Mouse (Mus musculus): ENCODE data around the gene Calr4. TPM values are rescaled to one million over a fixed set of nuclear protein-coding genes. Genes with fewer than 3 reads are reported as not detected.
A peak's percentile ranks its signal among the peaks of the same experiment; 100 is the strongest.

Calr4 gene
- total RNA-seq, 1 experiment from 2014 or later, result not detected

GRCm38 (mm10) chr4:109234806-109235350 lies 593 bp downstream of the Calr4 start:
- ATAC-seq (replicated peaks; ENCODE audit: low read depth, poor library complexity, severe bottlenecking), result no peak

DNA sequence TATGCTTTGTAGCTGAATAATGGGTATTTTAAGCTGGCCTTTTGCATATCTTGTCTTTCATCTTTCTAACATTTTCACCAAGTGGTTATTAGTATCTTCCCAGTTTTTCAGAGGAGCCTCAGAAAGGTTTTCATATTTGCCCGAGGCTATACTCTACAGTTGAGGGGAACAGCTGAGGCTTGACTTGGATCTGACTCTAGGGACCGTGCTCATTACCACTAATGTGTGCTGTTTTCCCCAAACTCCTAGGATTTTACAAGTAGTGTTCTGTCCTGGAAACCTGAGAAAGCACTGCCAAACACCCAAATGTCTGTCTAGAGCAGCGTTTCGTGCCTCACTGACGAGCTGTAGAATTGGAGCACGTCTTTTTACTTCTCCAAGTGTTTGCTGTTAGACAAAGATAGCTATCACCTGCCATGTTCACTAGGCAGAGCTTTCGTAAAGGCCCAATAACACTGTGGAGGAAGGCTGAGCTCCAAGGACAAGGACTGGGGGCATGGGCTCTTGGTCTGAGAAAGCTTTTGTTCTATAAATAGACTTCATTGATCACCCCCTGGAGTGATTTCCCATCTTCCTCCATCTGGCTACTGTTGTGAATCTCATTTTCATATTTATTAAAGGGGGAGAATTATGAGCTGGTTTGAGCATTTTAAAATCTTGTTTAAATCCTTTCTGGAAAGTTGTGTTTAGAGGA lies 2.0 kb downstream of the Calr4 start:
- ATAC-seq (replicated peaks; ENCODE audit: low read depth, poor library complexity, severe bottlenecking), result no peak

DNA sequence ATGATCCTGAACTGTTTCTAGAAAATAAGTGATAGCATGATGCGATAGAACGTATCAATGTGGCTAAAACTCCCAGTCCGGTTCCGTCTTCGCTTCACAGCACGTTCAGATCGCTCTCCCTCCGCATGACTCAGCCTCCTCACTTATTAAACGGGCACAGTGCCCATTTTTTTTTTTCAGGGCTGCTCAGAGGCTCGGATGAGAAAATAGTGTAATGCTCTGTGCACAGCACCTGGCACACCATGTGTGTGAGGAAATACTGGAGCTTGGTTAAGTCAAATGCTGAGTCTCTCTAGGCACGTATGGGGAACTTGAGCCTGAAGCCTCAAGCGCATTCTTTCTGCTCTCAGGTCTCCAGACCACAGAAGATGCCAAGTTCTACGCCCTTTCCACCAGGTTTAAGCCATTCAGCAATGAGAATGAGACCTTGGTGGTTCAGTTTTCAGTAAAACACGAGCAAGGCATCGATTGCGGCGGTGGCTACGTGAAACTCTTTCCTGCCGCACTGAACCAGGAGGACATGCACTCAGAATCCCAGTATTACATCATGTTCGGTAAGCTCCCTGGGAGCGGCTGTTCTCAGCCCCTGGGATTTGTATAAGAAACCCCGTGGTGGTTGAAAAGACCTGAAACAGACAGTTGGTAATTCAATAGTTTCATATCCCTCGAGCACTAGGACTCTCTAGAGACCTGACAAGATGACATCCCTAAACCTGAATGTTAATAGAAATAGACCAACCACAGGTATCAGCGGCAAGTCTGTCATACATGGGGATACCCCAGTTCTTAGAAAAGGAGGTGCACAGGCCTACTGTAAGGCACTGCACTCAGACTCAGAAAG lies 4.4 kb downstream of the Calr4 start:
- ATAC-seq (replicated peaks; ENCODE audit: low read depth, poor library complexity, severe bottlenecking), result no peak

DNA sequence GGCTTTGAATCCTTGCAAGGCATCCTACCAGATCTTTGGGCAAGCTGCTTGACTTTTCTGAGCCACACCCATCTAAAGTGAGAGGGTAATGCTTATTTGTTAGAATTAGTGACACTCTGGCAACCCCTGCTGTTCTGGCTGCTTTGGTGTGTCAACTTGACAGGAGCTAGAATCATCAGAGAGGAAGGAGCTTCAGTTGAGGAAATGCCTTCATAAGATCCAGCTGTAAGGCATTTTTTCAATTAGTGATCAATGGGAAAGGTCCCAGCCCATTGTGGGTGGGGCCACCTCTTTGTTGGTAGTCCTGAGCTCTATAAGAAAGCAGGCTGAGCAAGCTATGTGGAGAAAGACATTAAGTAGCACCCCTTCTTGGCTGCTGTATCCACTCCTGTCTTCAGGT lies 6.9 kb downstream of the Calr4 start:
- no peak for ATAC-seq (replicated peaks; ENCODE audit: low read depth, poor library complexity, severe bottlenecking)

DNA sequence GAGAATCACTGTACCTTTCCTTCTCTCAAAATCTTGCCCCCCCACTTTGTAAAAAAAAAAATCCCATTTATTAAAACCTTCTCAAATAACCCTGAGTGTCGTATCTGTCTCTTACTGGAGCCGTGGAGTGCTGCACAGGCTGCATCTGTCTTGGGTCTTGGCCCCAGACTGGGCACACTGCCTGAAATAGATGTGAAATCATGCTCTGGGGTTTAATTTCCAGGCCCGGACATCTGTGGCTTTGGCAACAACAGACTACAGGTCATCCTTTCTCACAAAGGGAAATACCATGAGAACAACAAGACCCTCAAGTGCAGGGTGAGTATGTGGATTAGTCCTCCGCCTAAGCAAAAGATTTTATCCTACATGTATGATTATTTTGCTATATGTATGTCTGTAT lies 7.6 kb downstream of the Calr4 start:
- ATAC-seq (replicated peaks; ENCODE audit: low read depth, poor library complexity, severe bottlenecking), result no peak

GRCm38 (mm10) chr4:109244506-109244905 lies 10.2 kb downstream of the Calr4 start:
- ATAC-seq (replicated peaks; ENCODE audit: low read depth, poor library complexity, severe bottlenecking), result no peak

DNA sequence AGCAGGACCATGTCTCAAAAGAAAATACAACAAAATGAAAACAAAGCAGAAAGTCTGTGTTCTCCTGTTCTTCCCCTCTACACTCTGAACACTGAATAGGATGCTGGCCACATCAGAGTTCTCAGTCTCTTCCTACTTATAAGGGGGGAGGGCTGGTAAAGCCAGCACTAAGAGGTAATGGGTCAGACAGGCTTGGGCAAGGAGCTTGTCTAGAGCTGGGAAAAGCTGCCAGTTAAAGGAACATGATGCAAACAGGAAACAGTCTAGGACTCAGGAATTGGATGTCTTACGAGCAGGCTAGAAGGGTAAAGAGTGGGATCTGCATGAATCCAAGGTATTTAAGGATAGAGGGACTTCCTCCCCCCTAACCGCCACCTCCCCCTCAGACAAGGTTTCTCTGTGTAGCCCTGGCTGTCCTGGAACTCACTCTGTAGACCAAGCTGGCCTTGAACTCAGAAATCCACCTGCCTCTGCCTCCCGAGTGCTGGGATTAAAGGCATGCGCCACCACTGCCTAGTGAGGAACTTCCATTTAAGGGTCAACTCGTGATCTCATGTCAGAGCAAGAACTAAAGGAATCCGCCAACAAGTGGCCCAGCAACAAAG lies 10.8 kb downstream of the Calr4 start:
- ATAC-seq (replicated peaks; ENCODE audit: low read depth, poor library complexity, severe bottlenecking), result no peak

- ATAC-seq (replicated peaks; ENCODE audit: low read depth, poor library complexity, severe bottlenecking), result peak; percentile 69
These were observed 17.3 kb downstream of the Calr4 start for GRCm38 (mm10) chr4:109251605-109252004.

GRCm38 (mm10) chr4:109252199-109252598 lies 17.9 kb downstream of the Calr4 start:
- ATAC-seq (replicated peaks; ENCODE audit: low read depth, poor library complexity, severe bottlenecking), result no peak

DNA sequence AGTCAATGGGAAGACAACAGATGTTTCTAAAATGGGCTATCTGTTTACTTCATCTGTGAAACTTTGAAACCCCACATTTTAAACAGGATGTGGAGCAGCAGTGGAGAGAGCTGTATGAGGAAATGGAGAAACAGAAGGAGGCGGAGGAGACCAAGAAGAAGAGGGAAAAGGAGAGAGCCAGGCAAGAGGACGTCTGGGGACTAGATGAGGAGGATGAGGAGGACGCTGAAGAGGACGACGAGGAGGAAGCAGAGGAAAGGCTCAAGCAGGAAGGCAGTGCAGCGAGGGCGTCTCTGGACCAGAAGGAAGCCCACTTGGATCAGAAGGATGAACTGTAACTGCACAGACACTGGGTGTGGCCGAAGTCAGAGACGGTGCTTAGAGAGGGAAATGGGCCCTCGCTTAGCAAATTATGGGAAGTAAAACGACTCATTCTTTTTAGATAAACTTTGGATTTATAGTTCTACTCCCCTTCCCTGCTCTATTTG lies 19.4 kb downstream of the Calr4 start:
- peak; percentile 24 for ATAC-seq (replicated peaks; ENCODE audit: low read depth, poor library complexity, severe bottlenecking)

DNA sequence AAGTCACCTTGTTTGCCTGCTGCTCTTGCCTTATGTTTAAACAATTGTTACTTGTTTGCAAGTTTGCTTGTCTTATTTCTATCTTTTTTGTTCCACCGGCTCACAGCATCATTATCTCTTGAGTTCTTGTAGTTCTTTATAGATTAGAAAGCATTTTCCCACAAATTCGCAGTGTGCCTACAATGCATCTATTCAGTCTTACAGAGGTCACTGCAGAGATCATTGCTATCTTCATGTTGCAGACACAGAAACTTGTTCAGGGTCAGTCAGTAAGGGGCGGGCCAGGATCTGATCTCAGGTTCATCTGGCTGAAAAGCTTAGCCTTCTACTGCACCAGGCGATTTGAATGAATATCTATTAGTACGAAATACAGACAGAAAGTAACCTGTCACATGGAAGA lies 20.2 kb downstream of the Calr4 start:
- no peak; the same call in 1 of the 2 replicates for ATAC-seq (replicated peaks; ENCODE audit: low read depth, poor library complexity, severe bottlenecking)

GRCm38 (mm10) chr4:109255321-109255720 lies 21.0 kb downstream of the Calr4 start:
- ATAC-seq (replicated peaks; ENCODE audit: low read depth, poor library complexity, severe bottlenecking), result peak; percentile 42

DNA sequence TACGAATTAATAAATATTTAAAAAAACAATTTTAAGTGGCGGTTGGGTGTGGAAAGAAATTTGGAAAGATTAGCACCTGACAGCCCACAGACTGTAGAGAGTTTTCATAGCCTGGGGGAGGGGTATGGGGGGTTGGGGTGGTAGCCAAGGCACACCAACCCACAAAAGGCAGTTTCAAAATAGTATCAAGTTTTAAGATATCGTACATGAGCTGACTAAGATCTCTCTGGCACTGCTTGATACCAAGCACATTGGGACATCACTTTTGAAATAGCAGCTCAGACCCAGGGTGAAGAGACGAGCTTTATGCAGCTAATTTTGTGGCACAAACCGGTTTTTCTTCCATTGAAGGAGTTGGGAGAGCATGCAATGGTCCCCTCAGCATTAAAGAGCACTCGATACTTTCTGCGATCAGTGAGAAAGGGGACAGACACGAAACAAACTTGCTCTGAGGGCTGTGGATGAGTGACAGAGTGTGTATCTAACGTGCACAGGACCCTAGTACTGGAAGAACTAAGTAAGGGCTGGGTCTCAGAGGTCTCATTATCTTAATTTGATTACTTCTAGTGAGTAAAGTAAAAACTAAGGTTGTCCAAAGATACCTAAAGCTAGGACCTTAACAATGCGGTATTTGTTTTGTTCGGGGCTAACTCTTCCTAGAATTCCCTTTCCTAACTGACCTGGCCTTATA lies 21.6 kb downstream of the Calr4 start:
- peak; percentile 17; the same call in 1 of the 2 replicates for ATAC-seq (replicated peaks; ENCODE audit: low read depth, poor library complexity, severe bottlenecking)

DNA sequence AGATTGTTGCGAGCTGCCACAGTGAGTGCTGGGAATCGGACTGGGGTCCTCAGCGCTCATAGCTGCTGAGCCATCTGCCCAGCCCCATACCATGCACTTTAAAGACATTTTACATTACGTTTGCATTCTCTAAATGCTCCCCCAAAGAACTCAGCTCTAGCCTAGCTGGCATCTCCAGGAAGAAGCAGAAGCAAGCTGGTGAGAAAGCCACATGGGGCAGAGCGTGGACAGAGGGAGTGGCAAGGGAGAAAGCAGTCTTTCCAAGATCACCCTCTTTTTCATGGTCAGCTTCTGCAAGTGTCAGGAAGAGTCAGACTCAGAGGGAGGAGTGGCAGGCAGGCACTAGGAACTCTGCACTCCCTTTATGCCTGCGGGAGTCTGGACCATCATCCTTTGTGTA lies 22.5 kb downstream of the Calr4 start:
- no peak for ATAC-seq (replicated peaks; ENCODE audit: low read depth, poor library complexity, severe bottlenecking)

GRCm38 (mm10) chr4:109257639-109258038 lies 23.4 kb downstream of the Calr4 start:
- no peak for ATAC-seq (replicated peaks; ENCODE audit: low read depth, poor library complexity, severe bottlenecking)

DNA sequence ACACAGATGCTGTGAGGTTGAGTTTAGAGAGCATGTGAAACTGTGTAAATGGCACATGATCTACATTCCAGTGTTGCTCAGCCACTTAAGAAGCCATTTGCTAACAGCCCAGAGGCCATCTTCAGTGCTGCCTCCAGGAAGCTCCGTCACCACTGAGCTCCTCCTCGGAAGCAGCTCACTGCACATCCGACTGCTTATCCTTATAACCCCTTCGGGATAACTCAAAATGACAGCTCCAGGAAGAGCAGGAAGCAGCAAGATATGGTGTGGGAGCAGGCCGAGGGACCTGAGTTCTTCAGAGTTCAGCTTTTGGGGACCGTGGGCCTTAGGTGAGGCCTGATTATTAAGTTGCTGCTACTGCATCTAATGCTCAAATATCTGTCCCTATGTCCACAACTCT lies 27.8 kb downstream of the Calr4 start:
- no peak for ATAC-seq (replicated peaks; ENCODE audit: low read depth, poor library complexity, severe bottlenecking)

GRCm38 (mm10) chr4:109266056-109266455 lies 31.8 kb downstream of the Calr4 start:
- no peak for ATAC-seq (replicated peaks; ENCODE audit: low read depth, poor library complexity, severe bottlenecking)

DNA sequence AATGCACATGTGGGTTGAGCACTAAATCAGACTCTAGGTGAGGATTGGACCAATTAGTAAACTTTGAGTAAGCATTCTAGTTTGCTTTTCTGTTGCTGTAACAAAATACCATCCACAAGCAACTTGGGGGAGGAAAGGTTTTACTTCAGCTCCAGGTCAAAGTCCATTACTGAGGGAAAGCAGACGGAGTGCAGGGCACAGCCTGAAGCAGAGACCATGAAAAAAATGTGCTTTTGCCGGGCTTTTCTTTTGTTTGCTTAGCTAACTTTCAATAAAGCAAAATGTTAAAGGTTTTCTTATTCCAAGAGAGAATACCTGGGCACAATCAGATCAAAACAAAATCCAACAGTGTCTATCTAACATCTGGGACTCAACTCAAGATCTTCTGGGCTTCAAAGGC lies 32.5 kb downstream of the Calr4 start:
- ATAC-seq (replicated peaks; ENCODE audit: low read depth, poor library complexity, severe bottlenecking), result no peak

DNA sequence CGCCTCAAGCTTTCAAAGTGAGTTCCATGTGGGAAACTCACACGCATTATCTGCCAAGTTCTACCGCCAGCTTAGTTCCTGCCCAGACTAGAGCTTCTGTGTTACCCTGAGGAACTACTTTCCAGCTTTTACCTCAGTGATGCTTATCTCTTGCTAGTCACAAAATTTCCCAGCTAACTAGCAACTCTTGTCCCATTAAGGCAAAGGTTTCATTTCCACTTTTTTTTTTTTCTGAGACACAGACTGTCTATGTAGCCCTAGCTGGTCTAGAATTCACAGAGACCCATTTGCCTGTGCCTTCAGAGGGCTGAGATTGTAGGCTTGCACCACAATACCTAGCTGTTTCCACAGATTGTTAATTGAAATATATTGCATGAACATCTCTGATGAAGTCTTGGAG lies 33.2 kb downstream of the Calr4 start:
- 0 out of 2 replicates have a peak, but pooled peaks have one; percentile 15 for ATAC-seq (replicated peaks; ENCODE audit: low read depth, poor library complexity, severe bottlenecking)

- no peak for ATAC-seq (replicated peaks; ENCODE audit: low read depth, poor library complexity, severe bottlenecking)
These were observed 34.6 kb downstream of the Calr4 start for GRCm38 (mm10) chr4:109268903-109269302.
